Mouse (Mus musculus): Measurements from ENCODE around the gene Snrpb2. TPM values are rescaled to one million over a fixed set of nuclear protein-coding genes. Genes with fewer than 3 reads are reported as not detected.

Gene Snrpb2
- total RNA-seq, 2 experiments from 2014 or later, result 15.6 to 19.2 TPM

DNA sequence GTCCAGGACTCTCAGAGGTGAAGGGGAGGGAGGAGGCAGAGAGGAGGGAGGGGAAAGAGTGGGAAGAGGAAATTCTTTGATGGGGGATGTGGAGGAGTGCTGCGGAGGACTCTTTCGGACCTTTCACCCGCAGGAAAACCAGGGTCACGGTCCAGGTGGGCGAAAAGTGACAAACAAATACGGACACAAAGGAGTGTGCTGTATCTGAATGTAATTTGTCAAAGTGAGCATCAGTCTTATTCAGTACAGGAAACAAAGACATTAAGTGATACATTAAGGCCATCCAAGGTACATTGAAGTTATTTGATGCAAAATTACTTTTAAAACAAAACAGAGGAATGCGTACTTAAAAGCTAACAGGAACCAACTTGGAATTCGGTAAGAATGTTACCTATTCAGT, 27.0 kb downstream of the Snrpb2 start:
- no peak for DNase-seq (ENCODE audit: low spot score)

DNA sequence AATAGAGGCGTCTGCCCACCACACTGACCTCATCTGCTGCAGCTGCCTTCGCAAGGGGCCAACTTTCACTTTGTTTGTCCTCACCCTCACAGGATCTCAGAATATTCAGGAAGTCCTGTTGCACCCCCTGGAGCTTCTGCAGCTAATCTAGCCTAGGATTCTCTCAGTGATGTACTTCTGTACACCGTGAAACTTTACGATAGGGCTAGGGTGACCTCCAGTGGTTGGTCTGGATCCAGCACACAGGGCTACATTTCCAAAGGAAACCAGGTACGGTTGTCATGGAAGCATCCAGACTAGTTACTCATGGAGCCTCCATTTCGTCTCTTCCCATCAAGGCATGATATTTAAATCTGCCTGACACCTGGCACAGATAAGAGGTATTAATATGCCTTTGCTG, 30.9 kb downstream of the Snrpb2 start:
- DNase-seq (ENCODE audit: low spot score), result peak; percentile 44

- no peak for DNase-seq (ENCODE audit: low spot score)
Measured at GRCm38 (mm10) chr2:143094761-143095160, 31.9 kb downstream of the Snrpb2 start.

- no peak for DNase-seq (ENCODE audit: low spot score)
Measured at GRCm38 (mm10) chr2:143097170-143097569, 34.3 kb downstream of the Snrpb2 start.

DNA sequence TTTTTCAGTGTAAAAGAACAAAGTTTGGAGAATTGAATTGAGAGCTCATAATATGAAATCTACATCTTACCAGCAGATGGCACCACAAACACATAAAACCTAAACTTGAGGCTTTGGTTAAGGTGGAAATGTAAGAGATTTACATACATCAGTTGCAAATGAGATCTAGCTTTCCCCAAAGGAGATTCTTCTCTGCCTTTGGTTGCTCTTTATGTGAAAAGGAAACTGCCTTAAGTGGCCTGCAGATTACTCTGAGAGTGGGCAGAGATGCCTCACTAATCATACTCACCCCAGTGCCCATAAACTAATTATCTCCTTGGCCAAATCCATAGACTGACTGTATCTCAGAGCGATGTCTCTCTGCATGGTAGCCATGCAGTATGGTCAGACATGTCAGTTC, 51.0 kb downstream of the Snrpb2 start:
- DNase-seq (ENCODE audit: low spot score), result no peak

DNA sequence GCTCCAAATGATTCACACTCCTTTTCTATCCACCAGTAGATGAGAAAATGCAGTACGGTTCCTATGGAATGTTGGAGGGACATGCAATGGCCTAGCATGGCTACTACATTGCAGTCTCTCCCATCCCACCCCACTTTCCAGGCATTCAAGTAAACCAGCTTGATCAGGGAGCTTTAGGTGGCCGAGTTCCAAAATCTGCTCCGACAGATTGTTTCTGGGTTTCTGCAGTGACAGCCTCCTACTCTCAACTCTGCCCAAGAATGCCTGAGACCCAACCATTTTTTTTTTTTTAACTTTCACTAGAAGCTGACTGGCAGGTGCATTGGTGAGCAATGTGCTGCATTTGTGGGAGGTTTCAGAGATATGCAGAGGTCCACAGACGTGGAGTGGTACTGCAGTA, 51.9 kb downstream of the Snrpb2 start:
- DNase-seq (ENCODE audit: low spot score), result no peak

DNA sequence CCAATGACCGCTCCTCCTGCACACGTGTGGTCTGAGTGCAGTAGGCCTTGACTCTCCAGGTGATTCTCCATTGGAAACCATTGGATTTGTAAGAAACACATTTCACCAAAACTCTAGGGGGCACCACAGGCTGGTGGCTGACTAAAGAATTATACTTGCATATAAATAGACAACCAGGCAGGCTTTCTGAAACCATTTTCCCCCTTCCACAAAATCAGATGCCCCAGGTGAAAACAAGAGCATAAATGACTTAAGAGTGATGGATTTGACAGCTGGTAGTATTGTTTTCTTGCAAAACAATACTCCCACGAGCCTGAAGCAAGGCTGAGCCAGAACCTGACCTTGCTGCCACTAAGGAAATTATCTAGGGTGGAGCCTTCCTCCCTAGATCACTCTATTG, 54.6 kb downstream of the Snrpb2 start:
- no peak for DNase-seq (ENCODE audit: low spot score)

- no peak for DNase-seq (ENCODE audit: low spot score)
Measured at GRCm38 (mm10) chr2:143118221-143118620, 55.4 kb downstream of the Snrpb2 start.

Other genes with a start within 250 kb of the Snrpb2 start
- 10 to 100 TPM; 33.3 to 46.1 TPM for gene Kif16b, start 161.5 kb upstream of the Snrpb2 start, total RNA-seq (2021)
- gene Otor, start 15.4 kb downstream of the Snrpb2 start, total RNA-seq (2021), result not detected